Mouse (Mus musculus) ZHBTc4 (cell line): ENCODE results near the gene Ip6k2.

Experiments used
- DNase-seq: peaks from one replicate; pipeline ENCODE4 v3.0.0-alpha.2; 2011; ENCODE audit warnings: low read depth, low spot score

Gene Ip6k2

GRCm38 (mm10) chr9:108820077-108820476 lies 36.5 kb downstream of the Ip6k2 start:
- no peak for DNase-seq

- peak; percentile 72 for DNase-seq
Measured at GRCm38 (mm10) chr9:108824144-108824685, 40.6 kb downstream of the Ip6k2 start.

- DNase-seq, result peak; percentile 97
Measured at GRCm38 (mm10) chr9:108824755-108825413, 41.3 kb downstream of the Ip6k2 start.

- peak; percentile 97 for DNase-seq
Measured at GRCm38 (mm10) chr9:108825820-108826699, 42.5 kb downstream of the Ip6k2 start, which contains the start of gene Celsr3. Gene Celsr3 (plus strand): TSS chr9:108826320.

GRCm38 (mm10) chr9:108826700-108827340 lies 43.2 kb downstream of the Ip6k2 start:
- DNase-seq, result peak; percentile 87

GRCm38 (mm10) chr9:108827454-108827853 lies 43.9 kb downstream of the Ip6k2 start:
- DNase-seq, result peak; percentile 51

- DNase-seq, result no peak
Measured at GRCm38 (mm10) chr9:108827906-108828305, 44.3 kb downstream of the Ip6k2 start.

GRCm38 (mm10) chr9:108831637-108832036 lies 48.0 kb downstream of the Ip6k2 start:
- no peak for DNase-seq

- DNase-seq, result peak; percentile 98
Measured at GRCm38 (mm10) chr9:108832390-108833108, 49.0 kb downstream of the Ip6k2 start.

- peak; percentile 73 for DNase-seq
Measured at GRCm38 (mm10) chr9:108842989-108843388, 59.4 kb downstream of the Ip6k2 start.

GRCm38 (mm10) chr9:108845390-108845789 lies 61.8 kb downstream of the Ip6k2 start:
- DNase-seq, result no peak

- DNase-seq, result peak; percentile 59
Measured at GRCm38 (mm10) chr9:108847374-108847773, 63.8 kb downstream of the Ip6k2 start.

- DNase-seq, result peak; percentile 72
Measured at GRCm38 (mm10) chr9:108848419-108848818, 64.8 kb downstream of the Ip6k2 start.

- DNase-seq, result no peak
Measured at GRCm38 (mm10) chr9:108852976-108853375, 69.4 kb downstream of the Ip6k2 start, which contains the start of gene Slc26a6. Gene Slc26a6 (plus strand): TSS chr9:108853283.

- DNase-seq, result peak; percentile 98
Measured at GRCm38 (mm10) chr9:108853635-108854240, 70.1 kb downstream of the Ip6k2 start.

GRCm38 (mm10) chr9:108854241-108854696 lies 70.7 kb downstream of the Ip6k2 start:
- peak; percentile 96 for DNase-seq

- DNase-seq, result no peak
Measured at GRCm38 (mm10) chr9:108855335-108855734, 71.7 kb downstream of the Ip6k2 start.
